Mouse (Mus musculus): ENCODE measurements at regions not wholly inside any gene's neighbourhood (a gene's known extent, or its start where the extent isn't known, plus 50 kb on each side); places are given as distances from the start of the nearest gene placed in this dataset.

DNA sequence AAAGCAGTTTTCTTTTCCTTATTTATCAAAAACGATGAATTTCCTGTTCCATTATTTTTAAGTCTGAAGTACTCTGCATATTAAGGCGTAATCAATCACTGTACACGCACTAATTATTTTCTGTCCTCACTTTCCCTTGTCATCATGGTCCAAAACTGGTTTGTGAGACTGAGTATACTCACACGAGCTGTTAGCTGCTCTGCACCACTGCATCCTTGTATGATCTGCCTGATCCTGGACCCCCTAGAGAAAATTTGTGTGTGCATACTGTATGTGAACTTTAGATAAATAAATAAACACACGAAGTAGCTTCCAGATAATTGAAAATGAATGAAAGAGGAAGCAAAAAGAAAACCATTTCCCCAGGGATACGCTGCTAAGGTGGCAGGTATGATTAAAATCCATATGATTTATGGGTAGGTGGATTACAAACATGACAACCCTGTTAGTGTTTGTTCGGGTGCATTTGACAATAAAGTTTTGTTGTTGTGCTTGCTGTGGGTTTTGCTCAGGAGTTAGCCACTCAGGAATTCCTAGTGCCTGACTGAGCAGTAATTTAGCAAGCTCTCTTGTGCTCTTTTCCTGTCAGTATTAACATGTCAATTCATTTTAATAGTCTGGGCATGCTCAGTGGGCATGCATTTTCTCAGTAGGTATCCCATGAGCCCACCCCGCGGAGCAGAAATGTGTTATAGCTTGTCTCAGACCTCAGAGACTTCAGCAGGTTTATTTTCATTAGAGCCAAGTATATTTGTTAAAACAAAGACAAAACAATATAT is 666.6 kb upstream of the Zeb2 start:
- Histone ChIP-seq H3K4me1 (ENCODE audit: control insufficient read depth in 1 of 2, insufficient read depth in 2 of 2, low read length in 2 of 2) (no peaks in the 10 kb centered on the region), H3K9me3 (replicated peaks; ENCODE audit: insufficient read depth, low read length) (no peaks in the 10 kb centered on the region), H3K79me2 (ENCODE audit: control insufficient read depth, insufficient read depth, low read length, poor library complexity) (no peaks in the 10 kb centered on the region), H3K9ac (ENCODE audit: control insufficient read depth, low read depth, low read length, poor library complexity, severe bottlenecking) (no peak overlapping the region), H3K36me3 (ENCODE audit: control insufficient read depth in 1 of 2, insufficient read depth in 2 of 2, low read length in 2 of 2) (no peaks in the 10 kb centered on the region), H3K4me3 (ENCODE audit: control insufficient read depth in 1 of 2, insufficient read depth in 1 of 2, low read depth in 2 of 2, low read length in 2 of 2) (no peak overlapping the region), H3K27ac (ENCODE audit: control insufficient read depth, low read depth, low read length) (no peak overlapping the region), H3K27me3 (ENCODE audit: control insufficient read depth in 1 of 2, insufficient read depth in 2 of 2, low read length in 2 of 2) (no peaks in the 10 kb centered on the region)
- TF ChIP-seq NELFE (IDR thresholded peaks at IDR 0.05; ENCODE audit: low read depth, low read length) (no peak), ETS1 (IDR thresholded peaks at IDR 0.05; ENCODE audit: low read depth, low read length) (no peak), TAL1 (IDR thresholded peaks at IDR 0.05; ENCODE audit: low read length) (no peak), POLR2AphosphoS5 (IDR thresholded peaks at IDR 0.05; ENCODE audit: borderline replicate concordance, low read depth, low read length) (no peak), RAD21 (IDR thresholded peaks at IDR 0.05; ENCODE audit: low read depth, low read length) (no peak), GATA1 (IDR thresholded peaks at IDR 0.05; ENCODE audit: low read depth, low read length) (no peak), USF1 (IDR thresholded peaks at IDR 0.05; ENCODE audit: low read depth, low read length) (no peak), MYC (IDR thresholded peaks at IDR 0.05; ENCODE audit: low read depth, low read length) (no peak), HCFC1 (IDR thresholded peaks at IDR 0.05; ENCODE audit: low read depth, low read length) (no peak), CTCF (IDR thresholded peaks at IDR 0.05 in 2 of 3, conservative IDR thresholded peaks at IDR 0.05 in 1 of 3; ENCODE audit: control insufficient read depth in 1 of 3, insufficient read depth in 1 of 3, low read depth in 2 of 3, low read length in 3 of 3, poor library complexity in 1 of 3, severe bottlenecking in 1 of 3) (no peak)
- DNase-seq (ENCODE audit: low read depth, low spot score) = no peak

DNA sequence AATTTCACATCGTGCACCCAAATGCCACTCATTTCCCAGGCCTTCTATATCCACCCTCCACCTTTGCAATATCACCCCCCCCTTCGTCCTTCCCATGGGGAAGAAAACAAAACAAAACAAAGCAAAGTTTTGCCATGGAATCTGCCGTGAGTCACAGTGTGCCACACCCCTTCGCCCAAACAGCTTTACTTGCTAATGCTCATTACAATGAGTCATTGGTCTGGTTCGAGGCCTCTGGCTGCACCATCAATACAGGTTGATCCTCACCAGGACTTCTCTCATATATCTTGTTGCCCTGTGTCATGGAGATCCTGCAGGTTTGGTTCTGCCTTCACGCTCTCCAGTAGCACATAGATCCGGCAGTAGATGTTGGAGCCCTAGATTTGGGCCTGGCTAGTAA is 660.3 kb upstream of the Zeb2 start:
- no peak overlapping the region for H3K4me3 ChIP-seq (ENCODE audit: control insufficient read depth in 1 of 2, insufficient read depth in 1 of 2, low read depth in 2 of 2, low read length in 2 of 2)
- H3K27me3 ChIP-seq (ENCODE audit: control insufficient read depth in 1 of 2, insufficient read depth in 2 of 2, low read length in 2 of 2) = no peaks in the 10 kb centered on the region
- no peaks in the 10 kb centered on the region for H3K79me2 ChIP-seq (ENCODE audit: control insufficient read depth, insufficient read depth, low read length, poor library complexity)
- no peaks in the 10 kb centered on the region for H3K4me1 ChIP-seq (ENCODE audit: control insufficient read depth in 1 of 2, insufficient read depth in 2 of 2, low read length in 2 of 2)
- H3K9me3 ChIP-seq (replicated peaks; ENCODE audit: insufficient read depth, low read length) = no peaks in the 10 kb centered on the region
- no peaks in the 10 kb centered on the region for H3K36me3 ChIP-seq (ENCODE audit: control insufficient read depth in 1 of 2, insufficient read depth in 2 of 2, low read length in 2 of 2)
- TF ChIP-seq KAT2A (conservative IDR thresholded peaks at IDR 0.05; ENCODE audit: low read depth, low read length) = no peak
- no peak for TF ChIP-seq MYC (IDR thresholded peaks at IDR 0.05; ENCODE audit: low read depth, low read length)
- no peak for TF ChIP-seq USF1 (IDR thresholded peaks at IDR 0.05; ENCODE audit: low read depth, low read length)
- no peak for TF ChIP-seq MAZ (IDR thresholded peaks at IDR 0.05; ENCODE audit: low read depth, low read length)
- TF ChIP-seq UBTF (IDR thresholded peaks at IDR 0.05; ENCODE audit: borderline replicate concordance, insufficient read depth, low read depth, low read length) = no peak
- TF ChIP-seq NRF1 (IDR thresholded peaks at IDR 0.05; ENCODE audit: insufficient read depth, low read depth, low read length, poor library complexity, severe bottlenecking) = no peak
- no peak for TF ChIP-seq MAX (IDR thresholded peaks at IDR 0.05; ENCODE audit: low read length)
- no peak for TF ChIP-seq MAFK (IDR thresholded peaks at IDR 0.05; ENCODE audit: borderline replicate concordance, low read depth, low read length)
- no peak for TF ChIP-seq EP300 (IDR thresholded peaks at IDR 0.05; ENCODE audit: low read depth in 1 of 2, low read length in 2 of 2)
- no peak overlapping the region for H3K27ac ChIP-seq (ENCODE audit: control insufficient read depth, low read depth, low read length)
- H3K9ac ChIP-seq (ENCODE audit: control insufficient read depth, low read depth, low read length, poor library complexity, severe bottlenecking) = no peak overlapping the region
- DNase-seq (ENCODE audit: low read depth, low spot score) = no peak
